Mouse (Mus musculus) heart, adult 2 months (tissue): ENCODE measurements at regions not wholly inside any gene's neighbourhood (a gene's known extent, or its start where the extent isn't known, plus 50 kb on each side); places are given as distances from the start of the nearest gene placed in this dataset.

Experiments used
- CTCF ChIP-seq: fragments of 200-600 bp; IDR thresholded peaks from 2 replicates; pipeline ENCODE4 v1.8.1; 2022; ENCODE audit warnings: antibody characterized with exemption, mild to moderate bottlenecking, moderate library complexity
- EP300 ChIP-seq: fragments of 200-500 bp; IDR thresholded peaks from 2 replicates; pipeline ENCODE4 v1.6.1; 2011; ENCODE audit warnings: low read depth, low read length, control low read depth; ENCODE audit not compliant: insufficient read depth
- POLR2A ChIP-seq: fragments of 200-500 bp; IDR thresholded peaks from 2 replicates; pipeline ENCODE4 v1.6.1; 2011; ENCODE audit warnings: mild to moderate bottlenecking, low read depth, low read length, control low read depth; ENCODE audit not compliant: insufficient read depth

GRCm38 (mm10) chr11:52678259-52678658 is 86.2 kb upstream of the Fstl4 start:
- no peak for TF ChIP-seq CTCF
- TF ChIP-seq EP300, result no peak
- no peak for TF ChIP-seq POLR2A
